In the genomic region with DNA sequence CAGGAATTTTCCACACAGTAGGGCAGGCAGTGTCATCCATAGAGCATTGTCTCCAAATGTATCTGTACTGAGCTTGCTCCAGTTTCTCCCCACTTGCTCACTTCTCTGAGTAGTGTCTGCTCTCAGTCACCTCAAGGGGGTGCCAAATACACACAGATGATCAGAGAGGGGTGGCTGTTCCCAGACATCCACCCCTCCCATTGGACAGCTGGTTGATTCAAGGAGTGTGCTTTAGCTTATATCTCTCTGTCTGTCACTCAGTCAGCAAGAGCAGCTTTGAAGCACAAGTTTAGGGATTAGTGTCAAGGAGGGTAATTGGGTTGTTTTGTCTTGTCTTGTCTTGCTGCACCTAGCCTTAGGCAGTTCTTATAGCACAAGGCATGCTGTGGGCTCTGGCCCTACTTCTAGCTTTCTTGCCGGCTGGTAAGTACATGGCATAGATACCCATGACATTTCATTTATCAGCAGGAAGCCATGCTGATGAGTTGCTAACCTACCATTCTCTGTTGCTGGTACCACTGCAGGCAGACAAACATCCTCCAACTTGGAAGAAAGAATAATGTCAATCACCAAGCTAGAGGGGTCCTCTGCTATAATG, we compare ENCODE assay signal across 9 mouse cellular contexts.
DNase-seq lines count a peak whose midpoint lies in the region; ATAC-seq lines count a peak whose summit lies in the region.
"Had no signal": no experiment of that assay in that cellular context is flagged by ENCODE, and none has a peak within 500 bp of the region (broad histone marks: within the 10 kb centered on the region; RNA-seq: fewer than 3 reads in every experiment).

No protein-coding gene starts in this region.

- no peak overlapping the region for H3K27ac ChIP-seq in heart, embryonic 10.5 days
- H3K27ac ChIP-seq in forebrain, embryonic 12.5 days: no peak overlapping the region
- H3K27ac ChIP-seq in intestine, embryonic 14.5 days (ENCODE audit: low read depth): no peak overlapping the region
- H3K27ac ChIP-seq in midbrain, embryonic 13.5 days: no peak overlapping the region
- H3K27ac ChIP-seq in stomach, embryonic 15.5 days: no peak overlapping the region

- H3K4me3 ChIP-seq in heart, embryonic 10.5 days: no peak overlapping the region
- no peak overlapping the region for H3K4me3 ChIP-seq in forebrain, embryonic 12.5 days (replicated peaks)
- no peak overlapping the region for H3K4me3 ChIP-seq in intestine, embryonic 14.5 days (ENCODE audit: low read depth, low read length)
- no peak overlapping the region for H3K4me3 ChIP-seq in midbrain, embryonic 13.5 days (replicated peaks)
- H3K4me3 ChIP-seq in stomach, embryonic 15.5 days (replicated peaks): no peak overlapping the region
- H3K4me3 ChIP-seq: megakaryocyte, embryonic 14.5 days had no signal

- H3K9me3 ChIP-seq in heart, embryonic 10.5 days: no peaks in the 10 kb centered on the region
- H3K9me3 ChIP-seq in forebrain, embryonic 12.5 days: no peaks in the 10 kb centered on the region
- H3K9me3 ChIP-seq in intestine, embryonic 14.5 days (ENCODE audit: control insufficient read depth, low read length): no peaks in the 10 kb centered on the region
- no peaks in the 10 kb centered on the region for H3K9me3 ChIP-seq in midbrain, embryonic 13.5 days
- no peaks in the 10 kb centered on the region for H3K9me3 ChIP-seq in stomach, embryonic 15.5 days
- H3K9me3 ChIP-seq: megakaryocyte, embryonic 14.5 days had no signal

- H3K4me2 ChIP-seq in forebrain, embryonic 12.5 days: no peak overlapping the region
- H3K4me2 ChIP-seq in intestine, embryonic 14.5 days (ENCODE audit: low read length): no peak overlapping the region
- H3K4me2 ChIP-seq in midbrain, embryonic 13.5 days (replicated peaks): no peak overlapping the region
- no peak overlapping the region for H3K4me2 ChIP-seq in stomach, embryonic 15.5 days

- no peaks in the 10 kb centered on the region for H3K27me3 ChIP-seq in heart, embryonic 10.5 days (ENCODE audit: insufficient read depth, poor library complexity, severe bottlenecking)
- H3K27me3 ChIP-seq in forebrain, embryonic 12.5 days: no peaks in the 10 kb centered on the region
- H3K27me3 ChIP-seq in intestine, embryonic 14.5 days (replicated peaks; ENCODE audit: control insufficient read depth, insufficient read depth, low read length): no peaks in the 10 kb centered on the region
- no peaks in the 10 kb centered on the region for H3K27me3 ChIP-seq in midbrain, embryonic 13.5 days
- H3K27me3 ChIP-seq in stomach, embryonic 15.5 days (replicated peaks): no peaks in the 10 kb centered on the region
- H3K27me3 ChIP-seq: megakaryocyte, embryonic 14.5 days had no signal

- peak; percentile 87 for ATAC-seq in forebrain, embryonic 12.5 days (ENCODE audit: low FRiP score)
- peak; percentile 72 for ATAC-seq in intestine, embryonic 14.5 days (replicated peaks; ENCODE audit: low FRiP score, low TSS enrichment, low read depth)
- ATAC-seq in midbrain, embryonic 13.5 days: peak; percentile 92
- ATAC-seq in stomach, embryonic 15.5 days (ENCODE audit: insufficient read depth, low FRiP score, low read depth): peak; percentile 89

- intact Hi-C loops in left cerebral cortex, postnatal 4 days (cut with DNase I): no loop called here

- H3K4me1 ChIP-seq in heart, embryonic 10.5 days: peaks cover 3% of the 10 kb centered on the region; the same call in 1 of the 2 replicates
- H3K4me1 ChIP-seq in forebrain, embryonic 12.5 days: no peaks in the 10 kb centered on the region
- H3K4me1 ChIP-seq in intestine, embryonic 14.5 days (replicated peaks; ENCODE audit: control insufficient read depth, insufficient read depth, low read length): no peaks in the 10 kb centered on the region
- H3K4me1 ChIP-seq in midbrain, embryonic 13.5 days (replicated peaks): no peaks in the 10 kb centered on the region
- no peaks in the 10 kb centered on the region for H3K4me1 ChIP-seq in stomach, embryonic 15.5 days

- H3K9ac ChIP-seq in forebrain, embryonic 12.5 days: no peak overlapping the region
- H3K9ac ChIP-seq in intestine, embryonic 14.5 days (ENCODE audit: low read length): no peak overlapping the region
- no peak overlapping the region for H3K9ac ChIP-seq in midbrain, embryonic 13.5 days (replicated peaks)
- H3K9ac ChIP-seq in stomach, embryonic 15.5 days: no peak overlapping the region

- no peaks in the 10 kb centered on the region for H3K36me3 ChIP-seq in heart, embryonic 10.5 days
- H3K36me3 ChIP-seq in forebrain, embryonic 12.5 days (replicated peaks): no peaks in the 10 kb centered on the region
- H3K36me3 ChIP-seq in intestine, embryonic 14.5 days (ENCODE audit: control insufficient read depth, insufficient read depth, low read length): no peaks in the 10 kb centered on the region
- no peaks in the 10 kb centered on the region for H3K36me3 ChIP-seq in midbrain, embryonic 13.5 days
- no peaks in the 10 kb centered on the region for H3K36me3 ChIP-seq in stomach, embryonic 15.5 days

- peak; percentile 84 for DNase-seq in heart, embryonic 10.5 days (ENCODE audit: low spot score)
- DNase-seq in heart, adult 8-10 months (ENCODE audit: low spot score): no peak
- peak; percentile 21 for DNase-seq in cerebellum, adult 11 months
- DNase-seq in intestine, embryonic 14.5 days (ENCODE audit: low spot score): peak; percentile 56
- peak; percentile 58 for DNase-seq in left cerebral cortex, postnatal 4 days

- 33% methylated on average over 1 of the region's 1 CpGs for WGBS in heart, embryonic 10.5 days
- 76% methylated on average over 1 of the region's 1 CpGs for whole genome bisulfite sequencing in forebrain, embryonic 12.5 days
- WGBS in intestine, embryonic 14.5 days: 78% methylated on average over 1 of the region's 1 CpGs
- WGBS in midbrain, embryonic 13.5 days: 54% methylated on average over 1 of the region's 1 CpGs
- WGBS in stomach, embryonic 15.5 days: 65% methylated on average over 1 of the region's 1 CpGs
